Mouse (Mus musculus) megakaryocyte, adult 5-6 weeks (primary cell): ENCODE measurements around the gene 3110009E18Rik. TPM values are rescaled to one million over a fixed set of nuclear protein-coding genes. Genes with fewer than 3 reads are reported as not detected.

Source experiments
- ATAC-seq: 2 replicates; pipeline ENCODE4 v1.8.0; 2016; ENCODE audit warnings: mild to moderate bottlenecking, inconsistent platforms; ENCODE audit not compliant: poor library complexity, severe bottlenecking
- total RNA-seq, 2 experiments: library from RNA; stranded (forward) in 1 of 2; stranded (reverse) in 1 of 2; fragments of 153-499, 151-499 nt in 1 of 2; fragments of 221-1000, 200-1000 nt in 1 of 2; gene quantifications; 2 replicates each; pipeline versions ENCODE4 v1.2.3 to v1.2.4; 2015 to 2017

Gene 3110009E18Rik
- total RNA-seq, 2 experiments from 2014 or later: 10.8 to 11.7 TPM

DNA sequence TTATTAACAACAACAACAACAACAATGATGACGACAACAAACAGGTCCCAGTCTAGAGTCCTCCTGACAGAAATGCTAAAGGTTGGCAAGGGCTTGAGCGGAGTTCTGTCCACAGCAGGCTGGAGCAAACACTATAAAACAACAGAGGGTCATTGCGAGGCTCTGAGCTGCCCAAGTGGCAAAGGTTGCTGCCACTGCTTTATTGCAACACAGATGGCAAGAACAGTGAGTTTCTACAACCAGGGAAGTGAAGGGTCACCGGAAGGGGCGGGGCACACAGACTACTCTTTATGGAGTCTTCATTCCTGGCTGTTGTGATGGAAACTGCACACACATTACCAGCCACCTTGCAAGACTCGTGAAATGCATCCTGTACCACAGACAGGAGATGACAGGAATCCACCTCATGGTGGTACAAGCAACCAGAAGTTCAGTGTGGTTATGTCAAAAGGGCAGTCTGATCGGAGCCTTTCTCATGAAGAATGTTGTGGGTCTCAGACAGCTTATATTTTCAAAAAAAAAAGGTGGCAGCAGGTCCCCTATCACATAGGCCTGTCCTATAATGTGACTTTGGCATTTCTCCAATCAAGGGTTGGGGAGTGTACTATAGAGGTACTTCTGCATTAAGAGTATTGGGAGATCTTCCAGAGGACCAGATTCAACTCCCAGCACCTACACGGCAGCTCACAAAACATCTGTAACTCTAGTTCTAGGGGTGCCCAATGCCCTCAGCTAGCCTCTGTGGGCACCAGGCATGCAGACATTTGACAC is 20.3 kb upstream of the 3110009E18Rik start:
- peak; percentile 66 for ATAC-seq

DNA sequence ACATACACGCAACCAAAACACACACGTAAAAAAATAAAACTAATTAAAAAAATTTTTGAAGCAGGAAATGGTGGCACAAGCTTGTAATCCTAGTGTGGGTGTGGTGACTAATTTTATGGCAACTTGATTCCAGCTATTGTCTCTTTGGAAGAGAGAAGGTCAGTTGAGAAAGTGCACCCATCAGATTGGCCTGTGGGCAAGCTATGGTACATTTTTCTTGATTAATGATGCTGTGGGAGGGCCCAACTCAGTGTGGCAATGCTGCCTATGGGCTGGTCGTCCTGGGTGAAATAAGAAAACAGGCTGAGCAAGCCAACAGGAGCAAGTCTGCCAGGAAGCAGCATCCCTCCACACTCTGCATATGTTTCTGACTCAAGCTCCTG is 19.8 kb upstream of the 3110009E18Rik start:
- ATAC-seq: no peak

DNA sequence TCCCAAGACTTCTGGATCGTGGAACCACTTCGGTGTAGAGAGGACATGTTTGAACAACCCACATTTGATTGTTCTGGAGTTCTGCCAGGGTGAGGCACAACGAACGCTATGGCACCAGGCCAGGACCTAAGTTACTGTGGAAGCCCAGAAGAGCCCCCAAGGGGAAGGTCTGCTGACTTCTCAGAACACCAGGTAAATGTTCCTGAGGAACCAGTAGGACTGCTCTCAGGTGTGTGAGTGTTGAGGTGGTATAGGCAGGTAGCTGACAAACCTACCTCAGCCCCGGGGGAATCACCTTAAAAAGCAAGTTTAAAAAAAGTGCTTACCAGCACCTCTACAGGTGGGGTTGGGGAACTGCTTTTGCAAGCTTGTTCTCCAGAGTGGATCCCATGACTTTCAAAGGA is 15.4 kb upstream of the 3110009E18Rik start:
- ATAC-seq: peak; percentile 57

DNA sequence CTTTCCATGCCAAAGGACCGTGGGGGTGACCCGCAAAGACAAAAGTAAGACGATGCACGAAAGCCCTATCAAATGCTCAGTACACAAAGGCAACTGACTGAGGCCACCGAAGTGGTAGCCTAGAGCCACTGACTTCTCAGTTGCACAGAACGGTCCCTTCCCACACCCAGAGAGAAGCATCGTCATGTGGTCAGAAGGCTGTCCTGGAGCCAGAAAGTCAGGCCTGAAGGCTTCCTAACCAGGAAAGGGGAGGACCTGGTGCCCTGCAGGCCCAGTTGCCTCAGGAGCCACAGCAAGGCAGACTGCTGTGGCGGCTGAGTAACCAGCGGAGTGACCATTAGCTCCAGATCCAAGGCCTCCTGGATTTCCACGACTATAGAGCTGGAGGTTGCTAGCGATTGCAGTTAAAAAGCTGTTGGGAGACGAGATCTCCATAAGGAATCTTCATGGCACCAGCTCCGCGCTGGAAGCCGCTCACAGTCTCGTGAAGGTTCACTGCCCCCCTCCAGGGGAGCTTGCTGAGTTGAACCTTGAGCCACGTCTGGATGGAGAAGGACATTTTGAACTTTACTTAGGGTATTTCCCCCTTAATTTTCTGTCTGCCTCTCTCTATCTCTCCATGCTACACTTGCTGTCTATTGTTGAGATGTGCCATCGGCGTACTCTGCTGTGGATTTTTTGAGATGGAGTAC is 11.1 kb upstream of the 3110009E18Rik start:
- ATAC-seq: no peak

DNA sequence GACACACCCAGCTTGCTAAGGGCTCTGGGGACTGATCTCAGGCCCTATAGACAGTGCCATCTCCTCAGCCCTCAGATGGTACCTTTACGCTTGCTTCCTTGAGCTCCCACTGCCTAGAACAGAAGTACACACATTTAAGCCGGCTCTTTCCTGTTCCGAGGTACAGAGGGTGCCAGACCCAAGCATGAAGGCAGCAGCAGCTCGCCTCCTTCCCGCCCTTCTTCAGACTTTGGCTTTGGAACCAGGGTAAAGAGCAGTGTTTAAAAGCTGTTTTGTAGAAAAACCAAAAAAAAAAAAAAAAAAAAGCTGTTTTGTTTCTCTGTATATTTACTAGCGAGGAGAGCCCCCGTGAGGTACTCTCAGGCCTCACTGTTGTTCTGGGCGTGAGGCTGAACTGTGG is 9.2 kb upstream of the 3110009E18Rik start:
- no peak for ATAC-seq

DNA sequence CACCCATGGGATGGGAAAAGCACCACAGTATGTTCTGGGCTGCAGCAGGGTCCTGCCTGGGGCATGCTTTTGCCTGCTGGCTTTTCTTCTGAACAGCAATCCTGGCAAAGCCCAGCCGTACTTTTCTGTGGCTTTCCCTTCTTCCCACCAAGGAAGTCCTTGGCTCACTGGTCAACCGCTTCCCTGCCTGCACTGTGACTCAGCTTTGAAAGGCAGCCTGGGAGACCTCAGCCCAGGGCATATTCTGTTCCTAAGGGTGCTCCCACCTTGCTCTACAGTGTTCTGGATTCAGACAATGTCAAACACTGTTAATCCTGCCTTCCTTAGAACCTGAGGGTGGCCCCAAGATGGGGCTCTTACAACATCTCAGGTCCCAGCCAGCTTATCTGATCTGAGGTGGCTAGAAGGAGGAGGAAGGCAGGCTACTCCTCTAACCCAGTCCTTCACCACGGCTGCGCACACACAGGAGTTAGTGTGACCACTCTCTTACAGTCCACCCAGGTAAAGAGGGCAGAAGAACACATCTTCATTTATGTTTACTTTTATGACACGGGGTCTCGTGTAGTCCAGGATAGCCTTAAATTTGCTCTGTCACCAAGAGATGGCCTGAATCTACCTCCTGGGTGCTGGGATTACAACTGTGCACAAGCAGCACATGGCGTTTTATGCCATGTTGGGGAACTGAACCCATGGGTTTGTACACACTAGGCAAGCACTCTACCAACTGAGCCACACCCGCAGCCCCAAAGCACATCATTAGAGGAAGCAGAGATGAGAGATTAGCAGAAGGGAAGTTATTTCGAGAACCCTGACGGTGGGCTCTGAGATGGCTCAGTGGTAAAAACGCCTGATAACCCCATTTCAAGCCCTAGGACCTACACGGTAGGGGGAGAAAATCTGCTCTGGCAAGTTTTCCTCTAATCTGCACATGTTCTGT is 8.5 kb upstream of the 3110009E18Rik start:
- ATAC-seq: peak; percentile 89

DNA sequence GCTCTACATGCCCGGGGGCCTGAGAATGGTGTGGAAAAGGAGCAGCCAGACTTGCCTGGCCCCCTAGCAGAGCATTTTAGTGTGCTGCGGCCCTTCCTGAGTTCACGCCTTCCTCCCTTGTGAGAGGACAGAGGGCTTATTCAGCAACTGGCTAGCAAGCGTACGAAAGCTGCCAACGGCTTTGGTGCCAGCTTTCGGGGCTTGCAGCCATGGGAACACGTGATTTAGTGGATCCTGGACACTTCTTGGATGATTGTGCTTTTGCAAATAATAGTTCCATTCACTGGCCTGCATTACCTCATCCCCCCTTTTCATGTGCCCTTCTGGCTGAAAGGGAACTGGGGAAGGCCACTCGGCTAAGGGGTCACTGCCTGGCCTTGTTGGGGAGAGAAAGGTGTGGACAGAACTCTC is 5.3 kb upstream of the 3110009E18Rik start:
- no peak for ATAC-seq

DNA sequence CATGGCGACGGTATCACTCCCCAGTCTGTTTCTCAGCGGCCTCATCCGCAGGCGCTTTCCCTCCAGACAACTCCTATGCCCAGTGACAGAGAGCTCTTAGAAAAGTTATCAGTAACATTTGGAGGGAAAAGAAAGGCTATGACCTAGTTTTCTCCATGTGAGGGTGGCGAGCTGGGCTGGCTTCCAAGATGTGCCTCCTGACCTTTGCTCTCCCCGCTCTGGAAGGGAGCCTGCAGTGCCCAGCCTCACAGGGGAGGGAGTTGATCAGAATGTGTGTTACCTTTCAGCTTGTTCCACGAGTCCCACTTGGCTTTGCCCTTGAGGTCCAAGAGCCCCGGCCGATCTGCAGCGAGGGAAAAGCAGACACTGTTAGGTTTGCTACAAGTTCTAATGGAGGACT is 4.9 kb upstream of the 3110009E18Rik start:
- no peak for ATAC-seq

DNA sequence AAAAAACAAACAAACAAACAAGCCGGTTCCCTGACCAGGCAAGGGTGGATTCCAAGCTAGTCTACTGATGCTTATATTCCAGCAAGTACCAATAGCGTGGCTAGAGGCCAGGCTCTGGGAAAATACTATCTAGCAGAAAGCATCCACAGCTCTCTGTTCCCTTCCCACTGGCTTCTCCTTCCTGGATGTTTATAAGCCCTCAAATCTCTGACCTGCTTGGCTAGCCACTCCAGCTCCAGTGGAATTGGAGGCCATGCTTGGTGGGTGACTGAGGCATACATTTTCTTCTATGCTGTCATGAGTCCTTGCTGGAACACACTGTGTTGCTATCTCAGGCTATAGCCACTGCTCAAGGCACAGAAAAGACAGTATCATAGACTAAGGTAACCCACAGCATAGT is 2.1 kb upstream of the 3110009E18Rik start:
- ATAC-seq: no peak

DNA sequence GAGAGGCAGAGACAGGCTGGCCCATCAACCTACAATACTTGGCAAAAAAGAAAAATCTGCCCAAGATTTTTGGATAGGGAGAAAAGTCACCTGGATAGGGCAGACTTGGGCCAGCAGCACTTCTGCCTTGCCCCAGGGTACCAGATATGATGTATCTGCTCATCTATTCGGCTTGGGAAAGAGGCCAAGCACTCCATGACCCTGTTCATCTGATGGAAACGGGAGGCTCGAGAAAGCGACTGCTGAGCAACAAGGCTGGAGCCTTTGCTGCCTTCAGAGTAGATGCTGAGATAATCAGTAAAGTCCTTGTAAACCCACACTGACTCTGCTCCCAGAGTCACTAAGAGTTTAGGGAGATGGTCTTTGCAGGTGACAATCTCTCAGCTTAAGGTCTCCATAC is 1.6 kb upstream of the 3110009E18Rik start:
- ATAC-seq: no peak

DNA sequence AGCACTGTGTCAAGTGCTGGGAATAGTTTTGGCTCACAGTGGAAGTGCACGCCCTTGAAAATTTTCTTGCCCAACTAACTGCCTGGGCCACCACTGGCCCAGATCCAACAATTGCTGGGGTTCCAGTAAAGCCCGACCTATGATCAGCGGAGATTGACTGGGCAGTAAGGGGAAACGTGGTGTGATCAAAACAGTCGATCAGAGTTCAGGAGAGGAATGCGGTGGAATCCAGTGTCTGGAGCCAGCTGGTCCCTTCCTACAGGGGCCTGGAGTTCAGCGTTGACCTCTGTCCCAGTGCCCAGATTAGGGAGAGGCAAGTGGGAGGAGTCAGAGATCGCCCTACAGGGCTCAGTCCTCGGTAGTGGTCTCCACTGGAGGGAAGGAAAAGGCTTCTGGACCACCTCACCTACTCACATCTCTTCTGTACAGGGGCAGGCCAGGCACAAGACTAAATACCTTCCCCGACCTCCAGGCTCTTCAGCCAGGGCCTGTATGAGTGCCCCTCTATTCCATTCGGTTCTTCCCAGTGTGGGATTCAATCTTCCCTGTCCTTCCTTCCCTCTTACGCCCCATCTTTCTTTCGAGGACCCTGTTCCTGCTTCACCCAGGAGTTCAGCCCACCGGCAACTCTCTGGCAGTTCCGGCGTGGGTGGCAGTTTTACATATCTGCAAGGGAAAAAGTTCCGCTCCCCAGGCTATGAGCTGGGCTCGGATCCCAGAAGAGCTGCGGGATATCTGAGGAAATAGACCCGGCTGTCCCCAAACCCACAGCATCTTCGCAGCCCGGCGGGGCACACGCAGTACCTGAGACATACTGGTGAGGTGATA is 632 bp upstream of the 3110009E18Rik start:
- ATAC-seq: peak; percentile 39

DNA sequence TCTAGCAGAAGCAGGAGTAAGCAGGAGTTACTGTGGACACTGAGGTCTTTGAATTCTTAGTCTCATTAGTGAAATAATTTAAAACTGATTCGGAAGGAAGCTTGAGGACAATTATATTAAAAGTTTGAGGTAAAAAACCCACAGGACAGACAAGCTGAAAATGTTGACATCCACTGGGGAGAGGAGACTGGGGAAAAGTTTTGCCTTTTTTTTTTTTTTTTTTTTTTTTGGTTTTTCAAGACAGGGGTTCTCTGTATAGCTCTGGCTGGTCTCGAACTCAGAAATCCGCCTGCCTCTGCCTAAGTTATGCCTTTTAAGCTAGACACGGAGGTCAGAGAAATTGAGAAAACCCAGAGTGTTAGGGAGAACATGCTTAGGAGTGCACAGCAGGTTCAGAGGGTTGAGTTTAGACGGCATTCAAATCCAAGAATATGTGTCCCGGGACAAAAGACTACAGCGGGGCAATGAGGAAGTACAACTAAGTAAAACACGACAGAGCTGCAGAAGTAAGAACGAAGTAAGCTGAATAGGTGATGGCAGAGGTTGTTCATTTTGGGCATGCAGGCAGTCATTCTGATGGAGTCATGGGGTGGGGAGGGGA is 1.0 kb downstream of the 3110009E18Rik start:
- ATAC-seq: peak; percentile 14; the same call in 1 of the 2 replicates

DNA sequence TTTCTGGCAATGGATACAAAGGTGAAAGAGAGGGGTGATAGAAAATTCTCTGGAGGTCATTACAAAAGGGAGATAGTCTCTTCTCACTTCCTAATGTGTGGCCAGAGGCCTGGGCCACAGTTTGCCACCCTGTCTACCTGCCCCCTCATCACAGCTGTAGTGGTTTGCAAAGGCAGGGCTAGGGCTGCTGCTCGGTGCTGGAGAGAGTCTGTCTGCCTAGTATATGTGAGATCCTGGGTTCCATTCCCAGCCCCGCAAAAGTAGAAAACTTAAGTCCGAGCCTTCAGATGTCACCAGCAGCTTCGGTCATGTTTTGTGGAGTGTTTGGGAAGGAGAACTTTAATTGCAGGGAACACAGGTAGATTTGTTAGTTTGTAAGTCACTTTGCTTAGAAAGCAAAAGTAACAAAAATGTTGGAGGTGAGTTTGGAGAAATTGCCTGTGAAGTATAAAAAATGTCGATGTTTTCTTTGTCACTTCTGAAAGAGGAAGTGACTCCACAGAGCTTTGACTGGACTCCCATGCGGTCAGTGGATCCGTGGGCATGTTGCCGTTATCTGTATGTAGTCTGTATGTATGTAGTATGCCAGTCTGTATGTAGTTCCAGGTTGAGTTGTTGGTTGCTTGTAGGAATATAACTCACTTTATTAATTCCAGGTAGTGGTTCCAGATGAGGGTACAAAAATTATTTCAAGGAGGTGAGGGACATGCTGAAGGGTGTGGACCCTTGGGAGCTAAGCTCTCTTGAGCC is 1.8 kb downstream of the 3110009E18Rik start:
- ATAC-seq: peak; percentile 28

DNA sequence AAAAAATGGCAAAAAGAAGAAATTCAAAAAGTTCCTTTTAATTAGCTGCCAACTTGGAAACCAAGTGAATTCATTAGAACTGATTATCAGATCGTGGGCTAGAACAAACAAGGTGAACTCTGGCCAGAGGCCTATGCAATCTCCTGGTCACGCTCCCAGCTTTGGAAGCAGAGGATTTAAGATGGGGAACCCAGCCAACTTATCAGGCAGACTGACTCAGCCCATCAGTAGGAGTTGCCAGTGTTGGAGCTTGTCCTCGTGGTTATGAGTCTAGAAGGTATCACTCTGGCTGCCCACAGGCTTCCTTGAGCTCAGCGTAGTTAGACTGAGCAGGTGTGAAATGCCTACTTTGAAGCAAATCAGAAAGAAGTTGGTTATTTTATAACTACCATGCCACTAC is 3.9 kb downstream of the 3110009E18Rik start:
- ATAC-seq: no peak

DNA sequence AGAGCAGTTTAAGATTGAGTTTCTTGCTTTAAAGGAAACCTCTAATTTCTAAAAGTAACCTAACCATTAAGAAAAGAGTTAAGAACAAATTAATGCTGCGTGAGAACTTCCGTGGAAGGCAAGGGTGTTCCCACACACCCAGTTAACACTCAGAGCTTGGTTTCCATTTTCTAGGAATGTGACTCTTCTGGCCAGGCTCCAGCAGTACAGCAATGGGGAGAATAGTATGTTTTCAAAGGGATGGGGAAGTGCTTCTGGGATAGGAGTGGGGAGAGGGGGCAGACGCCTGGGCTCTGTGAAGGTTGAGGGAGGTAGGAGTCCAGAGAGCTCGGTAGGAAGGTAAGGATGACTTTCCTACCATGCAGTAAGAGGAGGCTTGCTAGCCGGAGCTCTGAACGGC is 4.5 kb downstream of the 3110009E18Rik start:
- ATAC-seq: no peak

DNA sequence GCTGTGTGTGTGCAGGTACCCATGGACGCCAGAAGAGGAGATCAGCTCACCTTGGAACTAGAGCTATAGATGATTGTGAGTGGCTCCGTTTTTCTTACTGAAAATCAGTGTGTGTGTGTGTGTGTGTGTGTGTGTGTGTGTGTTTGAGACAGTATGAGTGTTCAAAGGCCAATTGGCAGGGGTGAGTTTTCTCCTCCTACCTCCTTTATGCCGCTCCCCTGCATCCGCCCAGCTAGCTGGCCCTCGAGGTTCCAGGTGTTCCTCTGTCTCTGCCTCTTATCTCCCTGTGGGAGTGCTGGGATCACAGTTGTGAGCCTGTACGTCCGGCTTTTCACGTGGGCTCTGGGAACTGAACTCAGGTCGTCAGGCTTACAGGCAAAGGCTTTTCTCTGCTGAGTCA is 5.3 kb downstream of the 3110009E18Rik start:
- no peak for ATAC-seq

DNA sequence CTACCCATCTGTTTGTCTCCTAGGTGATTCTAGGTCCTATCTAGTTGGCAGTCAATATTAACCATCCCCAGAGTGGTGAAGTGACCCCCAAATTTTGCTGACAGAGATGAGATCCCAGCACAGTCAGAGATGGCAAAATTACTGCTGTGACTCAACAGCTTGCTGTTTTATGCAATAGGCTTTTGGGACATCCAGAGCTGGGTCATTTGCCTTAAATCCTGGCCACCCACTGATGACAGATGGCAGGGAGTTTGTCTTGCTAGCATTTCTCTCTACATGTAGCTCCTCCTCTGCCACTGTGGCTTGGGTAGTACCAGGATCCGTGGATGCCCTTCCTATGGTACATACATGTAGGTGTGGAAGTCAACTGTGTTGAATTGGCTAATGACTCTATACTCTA is 11.4 kb downstream of the 3110009E18Rik start:
- no peak for ATAC-seq

DNA sequence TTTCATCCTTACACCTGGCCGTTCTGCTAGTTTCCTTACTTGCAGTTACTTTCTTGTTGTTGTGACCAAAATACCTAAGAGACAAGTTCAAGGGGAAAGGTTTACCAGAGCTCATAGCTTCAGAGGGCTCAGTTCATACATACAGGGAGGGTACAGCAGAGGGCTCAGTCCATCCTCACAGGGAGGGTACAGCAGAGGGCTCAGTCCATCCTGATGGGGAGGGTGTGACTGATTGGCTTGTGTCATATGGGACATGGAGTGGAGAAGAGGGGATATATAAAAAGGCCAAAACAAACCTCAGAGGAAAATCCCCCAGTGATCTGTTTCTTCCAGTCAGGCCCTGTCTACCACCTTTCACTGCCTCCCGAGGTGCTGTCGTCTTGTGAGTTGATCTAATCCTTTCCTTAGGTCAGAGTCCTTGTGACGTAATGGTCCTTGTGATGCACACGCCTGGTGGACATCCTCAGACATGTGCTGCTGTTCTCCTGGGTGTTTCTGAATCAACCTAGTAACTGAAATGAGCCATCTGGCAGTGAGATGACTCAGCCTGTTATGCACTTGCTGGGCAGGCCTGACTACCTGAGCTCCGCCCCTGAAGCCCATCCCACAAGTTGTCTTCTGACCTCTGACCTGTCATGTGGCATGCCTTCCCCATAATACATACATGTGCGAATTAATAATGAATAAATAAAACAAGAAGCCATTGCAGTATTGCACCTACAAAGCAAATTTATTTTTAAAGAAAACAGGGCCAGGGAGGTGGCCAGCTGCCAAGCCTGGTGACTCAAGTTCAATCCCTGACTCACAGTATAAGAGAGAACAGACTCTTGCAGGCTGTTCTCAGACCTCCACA is 15.2 kb downstream of the 3110009E18Rik start:
- 0 out of 2 replicates have a peak, but pooled peaks have one; percentile 5 for ATAC-seq
